Mouse (Mus musculus) heart, postnatal 0 days (tissue): ENCODE data around the gene Dlgap4. TPM values are rescaled to one million over a fixed set of nuclear protein-coding genes. Genes with fewer than 3 reads are reported as not detected.
"Not testable (repeated sequence)": the region's sequence is repeated elsewhere in the genome, so short reads cannot be mapped to it uniquely, and the experiment has no call there.

Source experiments
- ATAC-seq: fragments of 200-750 bp; cut with Nextera tagmentation; 2 replicates; pipeline ENCODE4 v1.8.0; 2017; ENCODE audit warnings: low read depth, moderate number of reproducible peaks, moderate library complexity; ENCODE audit not compliant: insufficient read depth
- DNase-seq: peaks from one replicate; pipeline ENCODE4 v3.0.0-alpha.2; 2016; ENCODE audit warnings: low spot score
- H3K27ac ChIP-seq: fragments of 300-500 bp; sonication (generic); 2 replicates; pipeline ENCODE4 v1.5.1; 2014; ENCODE audit warnings: low read depth, mild to moderate bottlenecking
- H3K27me3 ChIP-seq: fragments of 300-500 bp; sonication (generic); 2 replicates; pipeline ENCODE4 v1.6.1; 2014; ENCODE audit warnings: low read length, mixed read lengths; ENCODE audit not compliant: control insufficient read depth, insufficient read depth
- H3K36me3 ChIP-seq: fragments of 300-500 bp; sonication (generic); replicated peaks from 2 replicates; pipeline ENCODE4 v1.6.1; 2014; ENCODE audit warnings: low read length, mixed read lengths; ENCODE audit not compliant: control insufficient read depth, insufficient read depth
- H3K4me1 ChIP-seq: fragments of 300-500 bp; sonication (generic); 2 replicates; pipeline ENCODE4 v1.6.1; 2014; ENCODE audit warnings: antibody characterized with exemption; ENCODE audit not compliant: control insufficient read depth, insufficient read depth
- H3K4me2 ChIP-seq: fragments of 300-500 bp; sonication (generic); 2 replicates; pipeline ENCODE4 v1.6.1; 2014; ENCODE audit warnings: low read depth, mild to moderate bottlenecking, low read length, moderate library complexity
- H3K4me3 ChIP-seq: fragments of 300-500 bp; sonication (generic); 2 replicates; pipeline ENCODE4 v1.5.1; 2014; ENCODE audit warnings: low read depth, low read length
- H3K9ac ChIP-seq: fragments of 300-500 bp; sonication (generic); replicated peaks from 2 replicates; pipeline ENCODE4 v1.6.1; 2014; ENCODE audit warnings: low read depth, low read length, mixed read lengths
- H3K9me3 ChIP-seq: fragments of 300-500 bp; sonication (generic); replicated peaks from 2 replicates; pipeline ENCODE4 v1.6.1; 2016; ENCODE audit warnings: low read length; ENCODE audit not compliant: control insufficient read depth
- CTCF ChIP-seq: IDR thresholded peaks from 2 replicates; pipeline ENCODE4 v1.5.1; 2016; ENCODE audit warnings: antibody characterized with exemption, control low read depth, low read depth
- EP300 ChIP-seq: IDR thresholded peaks from 2 replicates; pipeline ENCODE4 v1.6.1; 2016; ENCODE audit warnings: antibody characterized with exemption, low read depth
- WGBS: fragments of 180-500 bp; shearing (Covaris S2); extraction: QIAGEN DNeasy Blood & Tissue Kit; methylation state at CpG from one replicate; pipeline ENCODE4 v1.1.7; 2014; 5-methylcytosine and 5-hydroxymethylcytosine counted together
- polyA plus RNA-seq: library from polyadenylated mRNA; unstranded; fragments of >200 nt; fragmentation: Nextera tagmentation; extraction: Ambion mirVana; gene quantifications from 2 replicates; pipeline ENCODE4 v1.2.1, GENCODE M21; 2015
- total RNA-seq: library from RNA; depleted of rRNA; stranded (reverse); fragments of >200 nt; gene quantifications from 2 replicates; pipeline ENCODE4 v1.2.3, GENCODE M21; 2014; ENCODE audit warnings: low replicate concordance

Dlgap4 gene
- total and polyA plus RNA-seq, 2 experiments from 2014 or later: 51.3 to 58.5 TPM

GRCm38 (mm10) chr2:156784016-156784585, 170.6 kb downstream of the Dlgap4 start:
- 21% methylated on average over 7 of the region's 7 CpGs for WGBS
- ATAC-seq: no peak

GRCm38 (mm10) chr2:156784891-156785290, 171.4 kb downstream of the Dlgap4 start:
- Histone ChIP-seq H3K9me3 (no peaks in the 10 kb centered on the region), H3K4me3 (no peak overlapping the region), H3K36me3 (peaks cover 9% of the 10 kb centered on the region), H3K4me2 (no peak overlapping the region), H3K27ac (no peak overlapping the region), H3K4me1 (peaks cover 17% of the 10 kb centered on the region; the same call in 1 of the 2 replicates), H3K27me3 (no peaks in the 10 kb centered on the region), H3K9ac (no peak overlapping the region)
- ATAC-seq: no peak
- DNase-seq: no peak
- TF ChIP-seq EP300 (no peak), CTCF (no peak)
- WGBS: 92% methylated on average over 2 of the region's 2 CpGs

More at GRCm38 (mm10) chr2:156784016-156784585, 170.6 kb downstream of the Dlgap4 start:
- peak; percentile 50 for DNase-seq
- Histone ChIP-seq H3K4me1 (peaks cover 18% of the 10 kb centered on the region; the same call in 1 of the 2 replicates), H3K4me3 (no peak overlapping the region), H3K9me3 (no peaks in the 10 kb centered on the region), H3K27ac (peak overlapping the region; percentile 4; the same call in 1 of the 2 replicates), H3K9ac (no peak overlapping the region), H3K36me3 (peaks cover 9% of the 10 kb centered on the region), H3K4me2 (no peak overlapping the region), H3K27me3 (no peaks in the 10 kb centered on the region)
- TF ChIP-seq CTCF: no peak
- TF ChIP-seq EP300: no peak

GRCm38 (mm10) chr2:156786369-156786768, 172.9 kb downstream of the Dlgap4 start:
- not testable (repeated sequence) for H3K9me3 ChIP-seq, ATAC-seq
- H3K4me1 ChIP-seq: peaks cover 14% of the 10 kb centered on the region; the same call in 1 of the 2 replicates

GRCm38 (mm10) chr2:156787090-156787775, 173.7 kb downstream of the Dlgap4 start:
- 81% methylated on average over 5 of the region's 5 CpGs for WGBS
- ATAC-seq (no peak), DNase-seq (no peak)
- Histone ChIP-seq H3K4me3 (no peak overlapping the region), H3K4me2 (no peak overlapping the region), H3K27ac (no peak overlapping the region), H3K27me3 (no peaks in the 10 kb centered on the region), H3K4me1 (peaks cover 14% of the 10 kb centered on the region; the same call in 1 of the 2 replicates), H3K9me3 (peaks cover 10% of the 10 kb centered on the region), H3K9ac (no peak overlapping the region), H3K36me3 (no peaks in the 10 kb centered on the region)
- TF ChIP-seq EP300 (no peak), CTCF (no peak)

More at GRCm38 (mm10) chr2:156786369-156786768, 172.9 kb downstream of the Dlgap4 start:
- H3K27ac ChIP-seq, H3K4me3 ChIP-seq, H3K9ac ChIP-seq, H3K27me3 ChIP-seq, DNase-seq, H3K4me2 ChIP-seq, H3K36me3 ChIP-seq: not testable (repeated sequence)

- H3K9ac ChIP-seq: no peak overlapping the region
- no peak overlapping the region for H3K27ac ChIP-seq
- H3K4me3 ChIP-seq: no peak overlapping the region
- no peaks in the 10 kb centered on the region for H3K36me3 ChIP-seq
- ATAC-seq (no peak), DNase-seq (no peak)
- TF ChIP-seq CTCF (peak; percentile 39), EP300 (no peak)
- no peak overlapping the region for H3K4me2 ChIP-seq
- H3K4me1 ChIP-seq: peaks cover 14% of the 10 kb centered on the region; the same call in 1 of the 2 replicates
- H3K27me3 ChIP-seq: no peaks in the 10 kb centered on the region
- peaks cover 13% of the 10 kb centered on the region for H3K9me3 ChIP-seq
- WGBS: 44% methylated on average over 3 of the region's 3 CpGs
Observed at GRCm38 (mm10) chr2:156787776-156788105, 174.2 kb downstream of the Dlgap4 start.
